Mouse (Mus musculus) ES-Bruce4 (cell line): ENCODE results near the gene Nrp1.

ENCODE experiments used
- CTCF ChIP-seq: IDR thresholded peaks from one replicate; pipeline ENCODE4 v1.8.1; 2011; ENCODE audit warnings: low read depth, low read length
- POLR2A ChIP-seq: IDR thresholded peaks from one replicate; pipeline ENCODE4 v1.8.1; 2011; ENCODE audit warnings: low read length; ENCODE audit not compliant: insufficient read depth

- TF ChIP-seq CTCF = no peak
- no peak for TF ChIP-seq POLR2A
Observed at GRCm38 (mm10) chr8:128541355-128542090, 183.1 kb downstream of the Nrp1 start.
